Mouse (Mus musculus): ENCODE results near the gene Cep290.

DNA sequence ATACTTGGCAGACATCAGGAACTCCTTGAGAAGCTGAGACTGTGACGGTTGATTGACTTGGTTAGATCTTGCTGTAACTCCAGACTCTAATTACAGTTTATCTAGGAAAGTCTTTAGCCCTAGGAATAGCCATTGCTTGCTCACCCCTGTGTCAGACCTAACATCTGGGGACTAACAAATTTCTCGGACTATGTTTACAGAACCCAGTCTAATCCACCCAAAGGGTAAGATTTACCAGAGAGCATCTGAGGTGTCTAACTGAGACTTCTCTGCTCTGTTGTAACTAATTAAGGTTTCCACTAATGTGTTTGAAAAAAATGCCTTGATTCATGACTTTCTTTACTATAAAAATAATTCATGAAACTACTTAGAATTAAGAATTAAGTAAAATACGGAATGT lies 135.1 kb downstream of the Cep290 start:
- TF ChIP-seq POLR2A (IDR thresholded peaks at IDR 0.05; ENCODE audit: borderline replicate concordance, low read depth, low read length) (no peak), CTCF (IDR thresholded peaks at IDR 0.05; ENCODE audit: low read depth, low read length) (no peak)

Data from bone marrow macrophage, adult 2 months (primary cell).